Mouse (Mus musculus) heart, adult 2 months (tissue): ENCODE results near the gene Sdhaf3. TPM values are rescaled to one million over a fixed set of nuclear protein-coding genes. Genes with fewer than 3 reads are reported as not detected.
A peak's percentile ranks its signal among the peaks of the same experiment; 100 is the strongest.

ENCODE experiments used
- DNase-seq, 2 experiments: peaks; one replicate each; pipeline ENCODE4 v3.0.0; 2021
- H3K27ac ChIP-seq: fragments of 200-600 bp; 2 replicates; pipeline ENCODE4 v1.8.1; 2022
- H3K27me3 ChIP-seq: fragments of 200-500 bp; 2 replicates; pipeline ENCODE4 v1.6.1; 2012; ENCODE audit warnings: mild to moderate bottlenecking, low read length, inconsistent platforms, mixed read lengths; ENCODE audit not compliant: control insufficient read depth, insufficient read depth
- H3K36me3 ChIP-seq: fragments of 200-500 bp; 2 replicates; pipeline ENCODE4 v1.6.1; 2012; ENCODE audit warnings: low read length, inconsistent platforms; ENCODE audit not compliant: control insufficient read depth, insufficient read depth
- H3K4me1 ChIP-seq: fragments of 200-500 bp; 2 replicates; pipeline ENCODE4 v1.6.1; 2011; ENCODE audit warnings: low read length; ENCODE audit not compliant: control insufficient read depth, insufficient read depth
- H3K4me3 ChIP-seq: fragments of 200-600 bp; 2 replicates; pipeline ENCODE4 v1.8.1; 2022
- H3K79me2 ChIP-seq: fragments of 200-500 bp; replicated peaks from 2 replicates; pipeline ENCODE4 v1.6.1; 2012; ENCODE audit warnings: mild to moderate bottlenecking, inconsistent platforms, low read length, moderate library complexity, mixed read lengths; ENCODE audit not compliant: control insufficient read depth, insufficient read depth
- H3K9ac ChIP-seq: fragments of 200-500 bp; 2 replicates; pipeline ENCODE4 v1.6.1; 2012; ENCODE audit warnings: low read depth, mild to moderate bottlenecking, control low read depth, inconsistent platforms, low read length, mixed read lengths
- CTCF ChIP-seq: fragments of 200-600 bp; IDR thresholded peaks from 2 replicates; pipeline ENCODE4 v1.8.1; 2022; ENCODE audit warnings: antibody characterized with exemption, mild to moderate bottlenecking, moderate library complexity
- EP300 ChIP-seq: fragments of 200-500 bp; IDR thresholded peaks from 2 replicates; pipeline ENCODE4 v1.6.1; 2011; ENCODE audit warnings: low read depth, low read length, control low read depth; ENCODE audit not compliant: insufficient read depth
- POLR2A ChIP-seq: fragments of 200-500 bp; IDR thresholded peaks from 2 replicates; pipeline ENCODE4 v1.6.1; 2011; ENCODE audit warnings: mild to moderate bottlenecking, low read depth, low read length, control low read depth; ENCODE audit not compliant: insufficient read depth
- WGBS: fragments of 180-500 bp; shearing (Covaris S2); methylation state at CpG from one replicate; pipeline ENCODE4 v1.1.7; 2018; 5-methylcytosine and 5-hydroxymethylcytosine counted together
- intact Hi-C: fragments of 180-260 bp; cut with DNase I; formaldehyde crosslinking; loops from one replicate; pipeline ENCODE4 v1.15.1; 2025
- long read RNA-seq: library from polyadenylated mRNA; stranded (forward); transcript quantifications from one replicate; pipeline ENCODE4 v2.0.0, GENCODE M21; 2021
- polyA plus RNA-seq: library from polyadenylated mRNA; depleted of rRNA; stranded (reverse); fragments of >200 nt; gene quantifications from 2 replicates; pipeline ENCODE4 v1.2.3, GENCODE M21; 2012; rRNA removed
- total RNA-seq, 2 experiments: library from RNA; stranded (reverse); gene quantifications; 2 replicates each; pipeline ENCODE4 v1.2.3; 2021

Gene Sdhaf3
- 1 to 10 TPM; 4.3 to 4.5 TPM for total RNA-seq
- polyA plus RNA-seq: 1.1 TPM in 2 replicates
- long read RNA-seq, full-length matches to known transcripts: 19 of 21 reads
- long read RNA-seq, partial matches to known transcripts: 0 of 21 reads
- long read RNA-seq, other reads (novel, unspliced or antisense): 2 of 21 reads

GRCm38 (mm10) chr6:6955764-6956561, at the start of gene Sdhaf3:
Gene Sdhaf3 (plus strand): TSS chr6:6956004.
- Histone ChIP-seq H3K27me3 (no peaks in the 10 kb centered on the region), H3K36me3 (no peaks in the 10 kb centered on the region), H3K4me3 (peak within 1 kb of the TSS; percentile 82), H3K79me2 (no peaks in the 10 kb centered on the region), H3K4me1 (no peaks in the 10 kb centered on the region; the same call in 1 of the 2 replicates), H3K9ac (peak within 1 kb of the TSS; percentile 70), H3K27ac (peak within 1 kb of the TSS; percentile 69)
- DNase-seq: peak; percentile 96
- TF ChIP-seq POLR2A: peak; percentile 63
- TF ChIP-seq EP300: peak; percentile 42; the same call in 1 of the 2 replicates
- peak; percentile 68 for TF ChIP-seq CTCF
- intact Hi-C loops: loop anchor here (5.0 kb wide), 1 partner anchor 379 kb away; the partner anchor contains the start of gene Sem1
- whole genome bisulfite sequencing: under 1% methylated on average over 52 of the region's 52 CpGs

- TF ChIP-seq CTCF (no peak), EP300 (0 out of 2 replicates have a peak, but pooled peaks have one; percentile 12), POLR2A (no peak)
- 10% methylated on average over 8 of the region's 8 CpGs for WGBS
- Histone ChIP-seq H3K36me3 (peaks cover 2% of the 10 kb centered on the region; the same call in 1 of the 2 replicates), H3K4me3 (no peak overlapping the region), H3K27me3 (no peaks in the 10 kb centered on the region), H3K4me1 (no peaks in the 10 kb centered on the region; the same call in 1 of the 2 replicates), H3K27ac (peak overlapping the region; percentile 21; the same call in 1 of the 2 replicates), H3K79me2 (no peaks in the 10 kb centered on the region), H3K9ac (no peak overlapping the region)
- intact Hi-C loops: no loop called here
- DNase-seq: peak; percentile 78
Observed at GRCm38 (mm10) chr6:6909586-6909985, 46.2 kb upstream of the Sdhaf3 start.

GRCm38 (mm10) chr6:6914304-6914703, 41.5 kb upstream of the Sdhaf3 start:
- peaks cover 2% of the 10 kb centered on the region; the same call in 1 of the 2 replicates for H3K36me3 ChIP-seq
- no peak overlapping the region for H3K9ac ChIP-seq
- H3K4me1 ChIP-seq: no peaks in the 10 kb centered on the region
- 86% methylated on average over 1 of the region's 1 CpGs for whole genome bisulfite sequencing
- intact Hi-C loops: loop anchor here (2.0 to 10.0 kb wide), 4 partner anchors 24 to 1270 kb away; no protein-coding TSS in a partner anchor
- no peak for DNase-seq
- H3K27me3 ChIP-seq: no peaks in the 10 kb centered on the region
- no peak overlapping the region for H3K27ac ChIP-seq
- H3K79me2 ChIP-seq: no peaks in the 10 kb centered on the region
- TF ChIP-seq POLR2A: no peak
- TF ChIP-seq EP300: no peak
- TF ChIP-seq CTCF: no peak
- no peak overlapping the region for H3K4me3 ChIP-seq

DNA sequence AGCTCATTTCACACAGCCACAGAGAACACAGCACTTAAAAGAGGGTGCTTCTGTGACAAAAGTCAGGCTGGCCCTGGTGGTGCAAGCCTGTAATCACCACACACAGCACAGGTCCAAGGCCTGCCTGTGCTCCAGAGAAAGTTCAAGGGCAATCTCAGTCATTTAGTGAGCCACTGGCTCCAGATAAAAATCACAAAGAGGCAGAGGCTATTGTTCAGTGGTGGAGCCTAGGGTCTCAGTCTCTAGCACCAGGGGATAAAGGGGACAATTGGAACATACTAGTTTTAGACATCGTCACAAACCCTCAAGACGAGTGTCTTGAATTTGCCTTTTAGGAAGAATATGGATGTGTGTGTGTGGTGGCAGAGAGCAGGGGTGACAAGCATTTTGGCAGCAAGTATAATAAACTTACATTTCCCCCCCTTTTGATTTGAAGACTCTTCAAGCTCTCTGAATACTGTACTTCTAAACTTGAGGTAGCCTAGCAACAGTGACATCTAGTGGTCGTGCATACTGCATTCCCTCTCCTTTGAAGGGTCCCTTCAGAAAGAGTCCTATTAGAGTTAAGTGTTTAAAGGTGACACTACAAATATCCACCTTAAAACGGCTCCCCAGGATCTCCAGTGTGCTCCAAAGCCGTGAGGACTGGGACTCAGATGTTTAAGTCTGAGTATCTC, 40.8 kb upstream of the Sdhaf3 start:
- Histone ChIP-seq H3K27ac (no peak overlapping the region), H3K27me3 (no peaks in the 10 kb centered on the region), H3K36me3 (no peaks in the 10 kb centered on the region), H3K9ac (no peak overlapping the region), H3K4me1 (no peaks in the 10 kb centered on the region), H3K79me2 (no peaks in the 10 kb centered on the region), H3K4me3 (no peak overlapping the region)
- 31% methylated on average over 5 of the region's 5 CpGs for WGBS
- intact Hi-C loops: loop anchor here (1.0 to 10.0 kb wide), 5 partner anchors 24 to 1270 kb away; no protein-coding TSS in a partner anchor
- TF ChIP-seq CTCF: peak; percentile 87
- TF ChIP-seq POLR2A: no peak
- peak; percentile 10 to 21 for DNase-seq

GRCm38 (mm10) chr6:6915526-6915915, 40.3 kb upstream of the Sdhaf3 start:
- H3K36me3 ChIP-seq: no peaks in the 10 kb centered on the region
- no peaks in the 10 kb centered on the region for H3K27me3 ChIP-seq
- H3K79me2 ChIP-seq: no peaks in the 10 kb centered on the region
- WGBS: 42% methylated on average over 9 of the region's 9 CpGs
- H3K4me3 ChIP-seq: no peak overlapping the region
- intact Hi-C loops: loop anchor here (1.0 to 10.0 kb wide), 4 partner anchors 25 to 1271 kb away; no protein-coding TSS in a partner anchor
- TF ChIP-seq POLR2A (no peak), EP300 (no peak), CTCF (no peak)
- no peak overlapping the region for H3K27ac ChIP-seq
- DNase-seq: no peak
- H3K4me1 ChIP-seq: no peaks in the 10 kb centered on the region
- no peak overlapping the region for H3K9ac ChIP-seq

DNA sequence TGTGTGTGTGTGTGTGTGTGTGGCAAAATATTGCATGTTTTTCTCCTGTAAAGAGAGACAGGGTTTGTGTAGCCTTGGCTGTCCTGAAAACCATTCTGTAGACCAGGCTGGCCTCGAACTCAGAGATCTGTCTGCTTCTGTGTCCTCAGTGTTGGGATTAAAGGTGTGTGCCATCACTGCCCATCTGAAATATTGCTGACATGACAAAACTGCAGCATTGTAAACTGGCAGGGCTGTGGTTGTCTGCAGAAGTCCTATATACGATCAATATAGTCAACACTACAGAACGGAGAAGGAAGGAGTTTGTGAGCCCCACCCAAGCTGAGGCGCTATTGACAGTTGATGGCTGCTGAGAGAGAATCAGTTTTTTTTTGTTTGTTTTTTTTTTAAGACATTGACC, 38.5 kb upstream of the Sdhaf3 start:
- no peaks in the 10 kb centered on the region for H3K4me1 ChIP-seq
- no peak overlapping the region for H3K27ac ChIP-seq
- no peak for TF ChIP-seq POLR2A
- no peak for TF ChIP-seq CTCF
- TF ChIP-seq EP300: no peak
- WGBS: 88% methylated on average over 4 of the region's 4 CpGs
- H3K9ac ChIP-seq: no peak overlapping the region
- no peak overlapping the region for H3K4me3 ChIP-seq
- no peaks in the 10 kb centered on the region for H3K27me3 ChIP-seq
- intact Hi-C loops: loop anchor here (10.0 kb wide), 1 partner anchor 1273 kb away; no protein-coding TSS in a partner anchor
- H3K79me2 ChIP-seq: no peaks in the 10 kb centered on the region
- no peak for DNase-seq
- no peaks in the 10 kb centered on the region for H3K36me3 ChIP-seq
